8 mouse cellular contexts compared by ENCODE assay signal in the genomic region with DNA sequence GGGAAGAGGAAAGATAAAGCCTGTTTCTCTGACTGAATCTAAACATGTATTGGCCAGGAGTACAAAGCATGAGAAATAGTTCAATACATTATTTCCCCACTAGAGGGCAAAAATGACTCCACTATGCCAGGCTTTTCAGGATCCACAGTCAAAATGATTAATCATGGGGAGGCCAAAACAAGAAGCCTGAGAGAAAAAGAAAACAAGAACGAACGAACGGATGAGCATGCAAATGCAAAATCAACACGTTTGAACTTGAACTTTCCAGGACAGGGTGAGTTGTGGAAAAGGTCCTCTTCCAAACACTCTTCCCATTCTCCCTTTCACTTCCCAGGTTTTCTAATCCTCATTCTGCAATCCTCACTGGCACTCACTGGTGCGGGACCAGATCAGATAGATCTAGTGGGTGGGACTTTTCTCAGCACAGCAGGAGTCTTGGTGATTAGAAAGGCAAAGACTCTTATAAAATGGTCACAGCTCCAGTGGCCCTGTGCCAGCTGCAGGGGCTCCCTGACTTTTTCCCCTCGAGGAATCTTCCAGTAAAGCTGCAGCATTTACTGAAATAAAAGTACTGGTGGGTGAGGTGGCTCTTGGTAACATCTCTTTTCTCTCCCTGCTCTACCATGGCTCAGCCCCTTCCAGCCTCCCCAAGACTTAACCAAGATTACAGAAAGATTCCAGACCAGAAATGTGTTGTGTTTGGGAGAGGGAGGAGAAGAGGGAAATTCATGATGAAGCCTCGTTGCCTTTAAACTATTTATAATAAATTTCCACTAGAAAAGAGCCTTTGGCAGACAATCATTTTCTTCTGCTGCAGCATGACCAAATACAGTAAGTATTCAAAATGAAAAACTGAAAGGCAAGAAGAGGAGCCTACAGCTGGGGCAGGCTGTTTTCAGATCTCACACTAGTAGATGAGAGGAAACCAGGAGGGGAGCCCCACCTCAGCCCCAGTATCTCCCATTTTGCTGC.
DNase-seq lines count a peak whose midpoint lies in the region; ATAC-seq and TF ChIP-seq lines count a peak whose summit lies in the region.

No protein-coding gene starts in this region.

- peaks cover 30% of the 10 kb centered on the region for H3K9me3 ChIP-seq in G1E (replicated peaks)
- no peaks in the 10 kb centered on the region for H3K9me3 ChIP-seq in embryonic facial prominence, embryonic 11.5 days (replicated peaks; ENCODE audit: control insufficient read depth, low read length)
- no peaks in the 10 kb centered on the region for H3K9me3 ChIP-seq in heart, embryonic 13.5 days
- H3K9me3 ChIP-seq in kidney, embryonic 15.5 days (replicated peaks), result no peaks in the 10 kb centered on the region

- H3K27me3 ChIP-seq in G1E (ENCODE audit: insufficient read depth, low read length), result no peaks in the 10 kb centered on the region
- no peaks in the 10 kb centered on the region for H3K27me3 ChIP-seq in embryonic facial prominence, embryonic 11.5 days (ENCODE audit: control insufficient read depth, insufficient read depth, low read length)
- H3K27me3 ChIP-seq in heart, embryonic 13.5 days (replicated peaks), result no peaks in the 10 kb centered on the region
- no peaks in the 10 kb centered on the region for H3K27me3 ChIP-seq in kidney, embryonic 15.5 days

- WGBS in embryonic facial prominence, embryonic 11.5 days, result 15% methylated on average over 7 of the region's 7 CpGs
- 7% methylated on average over 7 of the region's 7 CpGs for WGBS in heart, embryonic 13.5 days
- 8% methylated on average over 7 of the region's 7 CpGs for WGBS in kidney, embryonic 15.5 days

- no peak for DNase-seq in G1E (ENCODE audit: low spot score)
- peak; percentile 12 for DNase-seq in adrenal gland, adult 8-10 months
- DNase-seq in embryonic facial prominence, embryonic 11.5 days (ENCODE audit: low spot score), result peak; percentile 83
- peak; percentile 45 to 66 for DNase-seq in lung, postnatal 4 days
- peak; percentile 36 for DNase-seq in skeletal muscle tissue, adult 2 months (ENCODE audit: low read depth, low spot score)

- no peaks in the 10 kb centered on the region for H3K4me1 ChIP-seq in G1E (ENCODE audit: insufficient read depth, low read depth, low read length)
- H3K4me1 ChIP-seq in embryonic facial prominence, embryonic 11.5 days (ENCODE audit: control insufficient read depth, insufficient read depth, low read length), result no peaks in the 10 kb centered on the region
- H3K4me1 ChIP-seq in heart, embryonic 13.5 days, result peaks cover 8% of the 10 kb centered on the region
- H3K4me1 ChIP-seq in kidney, embryonic 15.5 days, result peaks cover 9% of the 10 kb centered on the region

- 0 out of 2 replicates have a peak, but pooled peaks have one; percentile 9 for ATAC-seq in G1E (ENCODE audit: extremely low read depth, insufficient number of reproducible peaks, low FRiP score, poor library complexity, severe bottlenecking)
- ATAC-seq in embryonic facial prominence, embryonic 11.5 days (replicated peaks; ENCODE audit: insufficient number of reproducible peaks, low FRiP score, low TSS enrichment, low read depth), result no peak
- no peak for ATAC-seq in heart, embryonic 13.5 days (ENCODE audit: extremely low read depth, insufficient number of reproducible peaks, low FRiP score, low TSS enrichment)
- ATAC-seq in kidney, embryonic 15.5 days (replicated peaks; ENCODE audit: low FRiP score), result peak; percentile 91
- ATAC-seq in monocyte, adult 5-6 weeks (replicated peaks; ENCODE audit: insufficient number of reproducible peaks, low FRiP score, low TSS enrichment, poor library complexity, severe bottlenecking), result no peak

- no peak overlapping the region for H3K9ac ChIP-seq in embryonic facial prominence, embryonic 11.5 days (replicated peaks; ENCODE audit: low read length)
- H3K9ac ChIP-seq in heart, embryonic 13.5 days, result peak overlapping the region; percentile 2
- H3K9ac ChIP-seq in kidney, embryonic 15.5 days, result no peak overlapping the region

- no peak overlapping the region for H3K4me3 ChIP-seq in G1E (ENCODE audit: low read depth, low read length)
- no peak overlapping the region for H3K4me3 ChIP-seq in embryonic facial prominence, embryonic 11.5 days (ENCODE audit: low read depth, low read length)
- peak overlapping the region; percentile 31 for H3K4me3 ChIP-seq in heart, embryonic 13.5 days
- peak overlapping the region; percentile 24 for H3K4me3 ChIP-seq in kidney, embryonic 15.5 days (replicated peaks)

- no peak overlapping the region for H3K27ac ChIP-seq in embryonic facial prominence, embryonic 11.5 days (replicated peaks; ENCODE audit: low read depth, low read length)
- no peak overlapping the region; the same call in 1 of the 2 replicates for H3K27ac ChIP-seq in heart, embryonic 13.5 days (replicated peaks)
- H3K27ac ChIP-seq in kidney, embryonic 15.5 days, result peak overlapping the region; percentile 64

- no peaks in the 10 kb centered on the region for H3K36me3 ChIP-seq in G1E (replicated peaks)
- H3K36me3 ChIP-seq in embryonic facial prominence, embryonic 11.5 days (replicated peaks; ENCODE audit: control insufficient read depth, insufficient read depth, low read depth, low read length), result no peaks in the 10 kb centered on the region
- no peaks in the 10 kb centered on the region for H3K36me3 ChIP-seq in heart, embryonic 13.5 days
- H3K36me3 ChIP-seq in kidney, embryonic 15.5 days, result no peaks in the 10 kb centered on the region

- no peak overlapping the region for H3K4me2 ChIP-seq in embryonic facial prominence, embryonic 11.5 days (ENCODE audit: low read depth, low read length)
- H3K4me2 ChIP-seq in heart, embryonic 13.5 days, result peak overlapping the region; percentile 59
- peak overlapping the region; percentile 54 for H3K4me2 ChIP-seq in kidney, embryonic 15.5 days

- TF ChIP-seq CTCF in G1E (IDR thresholded peaks at IDR 0.05; ENCODE audit: low read depth, low read length), result no peak

Comparison
In these comparisons a context has a peak if more than half of its experiments do, and no peak if none do; other contexts are left out.
1. ATAC-seq: peak in G1E (single experiment) and kidney, embryonic 15.5 days (single experiment); none in embryonic facial prominence, embryonic 11.5 days (single experiment), heart, embryonic 13.5 days (single experiment) and monocyte, adult 5-6 weeks (single experiment).
2. H3K4me3 ChIP-seq: peak in heart, embryonic 13.5 days (single experiment) and kidney, embryonic 15.5 days (single experiment); none in G1E (single experiment) and embryonic facial prominence, embryonic 11.5 days (single experiment).